Mouse (Mus musculus): ENCODE results near the gene Cdkl5.

The Cdkl5 gene

DNA sequence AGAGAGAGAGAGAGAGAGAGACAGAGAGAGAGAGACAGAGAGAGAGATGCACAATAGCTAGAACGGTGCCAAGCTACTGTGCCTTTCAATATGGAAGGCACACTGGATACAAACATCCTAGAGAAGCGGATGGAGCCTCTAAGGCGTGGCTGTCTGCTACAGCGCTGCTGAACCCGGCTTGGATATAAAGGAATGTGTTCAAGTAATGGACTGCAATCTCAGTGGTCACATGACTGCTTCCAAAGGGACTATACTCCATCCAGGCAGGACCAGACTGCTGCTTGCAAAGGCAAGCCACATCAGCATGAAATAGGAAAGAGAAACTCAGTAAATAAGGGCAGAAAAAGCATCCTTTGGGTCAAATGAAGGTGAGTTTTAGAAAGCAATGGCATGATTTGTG lies 258.9 kb downstream of the Cdkl5 start, which contains the start of gene Ppef1:
Ppef1 (minus strand) TSS at position 116 of the 400 bp plus-strand sequence.
- no peak for DNase-seq (ENCODE audit: low spot score in 2 of 2)
